Mouse (Mus musculus) kidney, embryonic 16.5 days (tissue): ENCODE measurements around the gene Gdpd5. TPM values are rescaled to one million over a fixed set of nuclear protein-coding genes. Genes with fewer than 3 reads are reported as not detected.
A peak's percentile ranks its signal among the peaks of the same experiment; 100 is the strongest.

Experiments used
- ATAC-seq: fragments of 200-750 bp; cut with Nextera tagmentation; 2 replicates; pipeline ENCODE4 v1.8.0; 2017; ENCODE audit warnings: moderate TSS enrichment; ENCODE audit not compliant: low FRiP score, low TSS enrichment
- H3K27ac ChIP-seq: fragments of 300-500 bp; sonication (generic); 2 replicates; pipeline ENCODE4 v1.5.1; 2014; ENCODE audit warnings: low read length
- H3K27me3 ChIP-seq: fragments of 300-500 bp; sonication (generic); 2 replicates; pipeline ENCODE4 v1.6.1; 2014; ENCODE audit warnings: low read length, control low read depth, mixed read lengths; ENCODE audit not compliant: insufficient read depth
- H3K36me3 ChIP-seq: fragments of 300-500 bp; sonication (generic); 2 replicates; pipeline ENCODE4 v1.6.1; 2014; ENCODE audit warnings: low read length, control low read depth, mixed read lengths; ENCODE audit not compliant: insufficient read depth
- H3K4me1 ChIP-seq: fragments of 300-500 bp; sonication (generic); 2 replicates; pipeline ENCODE4 v1.6.1; 2014; ENCODE audit warnings: low read length, control low read depth, mixed read lengths; ENCODE audit not compliant: insufficient read depth
- H3K4me2 ChIP-seq: fragments of 300-500 bp; sonication (generic); replicated peaks from 2 replicates; pipeline ENCODE4 v1.6.1; 2014; ENCODE audit warnings: low read depth, low read length
- H3K4me3 ChIP-seq: fragments of 300-500 bp; sonication (generic); 2 replicates; pipeline ENCODE4 v1.5.1; 2014; ENCODE audit warnings: mild to moderate bottlenecking, low read length
- H3K9ac ChIP-seq: fragments of 300-500 bp; sonication (generic); replicated peaks from 2 replicates; pipeline ENCODE4 v1.6.1; 2014; ENCODE audit warnings: low read length
- H3K9me3 ChIP-seq: fragments of 300-500 bp; sonication (generic); 2 replicates; pipeline ENCODE4 v1.6.1; 2016; ENCODE audit warnings: low read length, control low read depth
- WGBS: fragments of 180-500 bp; shearing (Covaris S2); extraction: QIAGEN DNeasy Blood & Tissue Kit; methylation state at CpG from one replicate; pipeline ENCODE4 v1.1.7; 2014; 5-methylcytosine and 5-hydroxymethylcytosine counted together
- polyA plus RNA-seq: library from polyadenylated mRNA; unstranded; fragments of >200 nt; fragmentation: Nextera tagmentation; extraction: Ambion mirVana; gene quantifications from 2 replicates; pipeline ENCODE4 v1.2.1, GENCODE M21; 2015

The Gdpd5 gene
- polyA plus RNA-seq, 1 experiment from 2014 or later, result 20.5 TPM

- H3K9ac ChIP-seq, result peak within 1 kb of the TSS; percentile 55
- WGBS, result 33% methylated on average over 8 of the region's 8 CpGs
- peaks cover 1% of the 10 kb centered on the region; the same call in 1 of the 2 replicates for H3K36me3 ChIP-seq
- H3K4me3 ChIP-seq, result no peak within 1 kb of the TSS
- no peak for ATAC-seq
- H3K4me1 ChIP-seq, result peaks cover 26% of the 10 kb centered on the region
- peaks cover 4% of the 10 kb centered on the region; the same call in 1 of the 2 replicates for H3K9me3 ChIP-seq
- H3K27ac ChIP-seq, result no peak within 1 kb of the TSS
- 0 out of 2 replicates have a peak within 1 kb of the TSS, but pooled peaks have one; percentile 5 for H3K4me2 ChIP-seq
- H3K27me3 ChIP-seq, result no peaks in the 10 kb centered on the region
These were observed 84.6 kb downstream of the Gdpd5 start, which contains the start of gene Klhl35 for GRCm38 (mm10) chr7:99465811-99466210. Klhl35 (plus strand) TSS chr7:99466004.

GRCm38 (mm10) chr7:99467916-99468282 lies 86.7 kb downstream of the Gdpd5 start:
- H3K4me2 ChIP-seq, result peak overlapping the region; percentile 64
- peak overlapping the region; percentile 75 for H3K9ac ChIP-seq
- peaks cover 12% of the 10 kb centered on the region for H3K36me3 ChIP-seq
- H3K27ac ChIP-seq, result peak overlapping the region; percentile 88
- H3K9me3 ChIP-seq, result peaks cover 4% of the 10 kb centered on the region; the same call in 1 of the 2 replicates
- no peak; the same call in 1 of the 2 replicates for ATAC-seq
- WGBS, result 16% methylated on average over 11 of the region's 11 CpGs
- peak overlapping the region; percentile 51 for H3K4me3 ChIP-seq
- no peaks in the 10 kb centered on the region for H3K27me3 ChIP-seq
- peaks cover 26% of the 10 kb centered on the region for H3K4me1 ChIP-seq

DNA sequence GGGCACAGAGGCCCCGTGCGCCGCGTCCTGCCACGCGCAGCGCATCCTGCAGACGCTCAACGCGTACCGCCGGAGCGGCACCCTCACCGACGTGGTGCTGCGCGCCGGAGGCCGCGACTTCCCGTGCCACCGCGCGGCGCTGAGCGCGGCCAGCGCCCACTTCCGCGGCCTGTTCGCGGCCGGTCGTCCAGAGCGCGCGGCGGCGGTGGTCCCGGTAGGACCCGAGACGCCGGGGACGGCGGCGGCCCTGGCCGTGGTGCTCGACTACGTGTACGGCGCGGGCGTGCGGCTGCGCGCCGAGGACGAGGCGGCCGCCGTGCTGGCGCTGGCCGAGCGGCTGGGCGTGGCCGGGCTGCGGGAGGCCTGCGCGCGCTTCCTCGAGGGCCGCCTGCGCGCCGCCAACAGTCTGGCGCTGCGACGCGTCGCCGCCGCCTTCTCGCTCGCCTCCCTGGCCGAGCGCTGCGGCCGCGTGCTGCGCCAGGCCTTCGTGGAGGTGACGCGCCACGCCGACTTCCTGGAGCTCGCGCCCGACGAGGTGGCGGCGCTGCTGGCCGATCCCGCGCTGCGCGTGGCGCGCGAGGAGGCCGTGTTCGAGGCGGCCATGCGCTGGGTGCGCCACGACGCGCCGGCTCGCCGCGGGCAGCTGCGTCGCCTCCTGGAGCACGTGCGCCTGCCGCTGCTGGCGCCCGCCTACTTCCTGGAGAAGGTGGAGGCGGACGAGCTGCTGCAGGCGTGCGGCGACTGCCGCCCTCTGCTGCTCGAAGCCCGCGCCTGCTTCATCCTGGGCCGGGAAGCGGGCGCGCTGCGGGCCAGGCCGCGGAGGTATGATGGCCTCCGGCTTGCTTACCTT lies 87.3 kb downstream of the Gdpd5 start:
- H3K9ac ChIP-seq, result peak overlapping the region; percentile 75
- peaks cover 3% of the 10 kb centered on the region; the same call in 1 of the 2 replicates for H3K9me3 ChIP-seq
- H3K4me3 ChIP-seq, result peak overlapping the region; percentile 51
- 1% methylated on average over 121 of the region's 145 CpGs for WGBS
- H3K4me2 ChIP-seq, result peak overlapping the region; percentile 64
- peak; percentile 76 for ATAC-seq
- peak overlapping the region; percentile 88 for H3K27ac ChIP-seq
- no peaks in the 10 kb centered on the region for H3K27me3 ChIP-seq
- peaks cover 26% of the 10 kb centered on the region for H3K4me1 ChIP-seq
- H3K36me3 ChIP-seq, result peaks cover 18% of the 10 kb centered on the region

- no peaks in the 10 kb centered on the region for H3K27me3 ChIP-seq
- H3K9me3 ChIP-seq, result no peaks in the 10 kb centered on the region
- H3K4me3 ChIP-seq, result no peak overlapping the region
- peaks cover 25% of the 10 kb centered on the region for H3K36me3 ChIP-seq
- no peak overlapping the region for H3K4me2 ChIP-seq
- 67% methylated on average over 17 of the region's 17 CpGs for WGBS
- 0 out of 2 replicates have a peak overlapping the region, but pooled peaks have one; percentile 9 for H3K9ac ChIP-seq
- no peak for ATAC-seq
- H3K4me1 ChIP-seq, result peaks cover 26% of the 10 kb centered on the region
- H3K27ac ChIP-seq, result peak overlapping the region; percentile 88; the same call in 1 of the 2 replicates
These were observed 88.6 kb downstream of the Gdpd5 start for GRCm38 (mm10) chr7:99469680-99470405.

- no peak for ATAC-seq
- WGBS, result 65% methylated on average over 18 of the region's 18 CpGs
- Histone ChIP-seq H3K27ac (no peak overlapping the region), H3K4me1 (peaks cover 16% of the 10 kb centered on the region), H3K36me3 (peaks cover 31% of the 10 kb centered on the region), H3K4me3 (no peak overlapping the region), H3K9ac (no peak overlapping the region), H3K27me3 (no peaks in the 10 kb centered on the region), H3K4me2 (no peak overlapping the region), H3K9me3 (no peaks in the 10 kb centered on the region)
These were observed 90.4 kb downstream of the Gdpd5 start for GRCm38 (mm10) chr7:99471578-99471977.

GRCm38 (mm10) chr7:99473638-99474407 lies 92.6 kb downstream of the Gdpd5 start:
- Histone ChIP-seq H3K27me3 (no peaks in the 10 kb centered on the region), H3K4me3 (no peak overlapping the region), H3K4me2 (no peak overlapping the region), H3K4me1 (peaks cover 14% of the 10 kb centered on the region; the same call in 1 of the 2 replicates), H3K9ac (no peak overlapping the region), H3K9me3 (no peaks in the 10 kb centered on the region), H3K36me3 (peaks cover 53% of the 10 kb centered on the region), H3K27ac (no peak overlapping the region)
- 80% methylated on average over 14 of the region's 14 CpGs for WGBS
- no peak for ATAC-seq

DNA sequence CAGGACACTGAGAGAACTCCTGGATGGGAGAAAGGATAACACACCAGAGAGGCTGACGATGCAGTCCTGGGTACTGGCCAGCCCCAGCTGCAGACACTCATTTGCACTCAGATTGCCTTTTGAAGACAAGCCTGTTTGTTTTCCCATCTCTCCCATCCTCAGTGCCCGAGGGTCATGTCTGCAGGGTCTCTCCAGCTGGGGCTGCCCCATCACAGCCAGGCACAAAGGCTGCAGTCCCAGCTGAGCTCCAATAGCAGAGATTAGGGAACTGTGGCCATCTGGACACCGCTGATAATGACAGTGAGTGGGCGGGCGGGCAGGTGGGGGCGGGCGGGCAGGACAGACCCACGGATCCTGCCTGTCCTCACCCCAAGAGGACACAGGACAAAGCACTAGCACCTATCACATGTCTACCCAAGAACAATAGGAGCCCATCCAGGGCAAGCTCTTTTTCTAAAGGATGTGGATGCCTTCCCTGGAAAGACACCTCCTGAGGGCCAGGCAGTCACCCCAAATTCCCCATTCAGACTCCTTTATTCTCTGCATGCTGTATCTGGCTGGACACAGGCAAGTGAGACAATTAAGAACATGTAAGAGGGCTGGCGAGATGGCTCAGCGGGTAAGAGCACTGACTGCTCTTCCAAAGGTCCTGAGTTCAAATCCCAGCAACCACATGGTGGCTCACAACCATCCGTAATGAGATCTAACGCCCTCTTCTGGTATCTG lies 93.8 kb downstream of the Gdpd5 start:
- Histone ChIP-seq H3K4me2 (no peak overlapping the region), H3K9ac (0 out of 2 replicates have a peak overlapping the region, but pooled peaks have one; percentile 2), H3K4me1 (peaks cover 11% of the 10 kb centered on the region; the same call in 1 of the 2 replicates), H3K4me3 (no peak overlapping the region), H3K36me3 (peaks cover 65% of the 10 kb centered on the region), H3K9me3 (no peaks in the 10 kb centered on the region), H3K27me3 (no peaks in the 10 kb centered on the region), H3K27ac (peak overlapping the region; percentile 29; the same call in 1 of the 2 replicates)
- 0 out of 2 replicates have a peak, but pooled peaks have one; percentile 19 for ATAC-seq
- 63% methylated on average over 12 of the region's 12 CpGs for WGBS

DNA sequence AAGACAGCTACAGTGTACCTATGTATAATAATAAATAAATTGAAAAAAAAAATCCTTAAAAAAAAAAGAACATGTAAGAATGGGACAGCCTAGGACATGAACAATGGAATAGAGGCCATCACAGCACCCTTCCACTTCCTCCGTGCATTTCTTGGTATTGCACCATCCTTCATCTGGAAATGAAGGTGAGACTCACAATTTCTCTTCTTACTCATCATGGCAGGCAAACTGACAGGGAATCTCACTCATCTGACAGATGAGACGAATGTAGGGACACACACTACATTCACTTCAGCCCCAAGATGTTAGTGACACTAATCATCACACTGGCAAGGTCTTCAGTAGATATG lies 94.3 kb downstream of the Gdpd5 start:
- H3K4me2 ChIP-seq, result no peak overlapping the region
- 87% methylated on average over 2 of the region's 2 CpGs for WGBS
- H3K9me3 ChIP-seq, result no peaks in the 10 kb centered on the region
- peaks cover 71% of the 10 kb centered on the region for H3K36me3 ChIP-seq
- H3K27ac ChIP-seq, result no peak overlapping the region
- H3K4me1 ChIP-seq, result peaks cover 16% of the 10 kb centered on the region
- no peak overlapping the region for H3K4me3 ChIP-seq
- no peak for ATAC-seq
- H3K9ac ChIP-seq, result no peak overlapping the region
- H3K27me3 ChIP-seq, result no peaks in the 10 kb centered on the region
